Mouse (Mus musculus) monocyte, adult 5-6 weeks (primary cell): ENCODE measurements around the gene Tubg1. TPM values are rescaled to one million over a fixed set of nuclear protein-coding genes. Genes with fewer than 3 reads are reported as not detected.

ENCODE experiments used
- ATAC-seq: fragments of 153-309, 156-312 bp; replicated peaks from 2 replicates; pipeline ENCODE4 v1.8.0; 2017; ENCODE audit warnings: mild to moderate bottlenecking; ENCODE audit not compliant: low TSS enrichment, insufficient number of reproducible peaks, severe bottlenecking, poor library complexity, low FRiP score
- total RNA-seq: library from RNA; stranded (forward); fragments of 200-1000, 200-491, 200-594 nt; gene quantifications from 3 replicates; pipeline ENCODE4 v1.2.3, GENCODE M21; 2017

The Tubg1 gene
- 8.2 to 25.6 TPM (median 11.0 TPM) in 3 replicates for total RNA-seq

DNA sequence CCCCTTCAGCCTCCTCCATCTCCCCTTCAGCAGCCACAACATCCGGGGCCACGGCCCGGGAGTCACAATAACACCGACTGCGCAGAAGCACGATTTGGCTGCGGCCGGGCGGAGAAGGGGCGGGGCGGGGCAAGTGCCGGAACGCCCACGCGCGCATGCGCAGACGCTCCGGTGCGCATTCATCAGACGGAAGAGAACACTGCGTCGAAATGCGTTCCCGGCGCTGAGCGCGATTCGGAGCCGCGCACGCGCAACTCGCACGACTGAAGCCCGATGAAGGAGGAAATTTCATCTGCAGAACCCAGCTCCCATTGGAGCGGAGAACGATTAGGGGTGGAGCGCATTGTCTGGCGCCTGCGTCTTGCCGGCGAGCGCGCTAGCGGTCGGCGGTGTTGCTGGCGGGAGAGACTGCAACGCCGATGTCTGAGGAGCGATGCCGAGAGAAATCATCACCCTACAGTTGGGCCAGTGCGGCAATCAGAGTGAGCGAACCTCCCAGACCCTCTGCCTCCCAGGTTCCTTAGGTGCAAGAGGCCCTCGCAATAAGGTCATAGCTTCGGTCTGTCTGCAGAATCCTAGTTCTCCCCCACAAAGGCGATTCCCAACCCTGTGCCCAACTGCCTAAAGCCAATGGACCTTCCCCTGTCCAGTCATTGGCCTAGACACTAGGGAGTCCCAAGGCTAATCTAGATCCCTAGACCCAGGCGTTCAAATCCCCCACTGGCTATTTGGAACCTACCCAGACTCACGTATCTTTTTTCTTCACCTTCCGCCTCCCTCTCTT, at the start of gene Tubg1, which contains the start of gene Retreg3:
TSS of gene Tubg1 (plus strand) at position 178 of the 784 bp plus-strand sequence.
TSS of gene Retreg3 (minus strand) at position 133 of the 784 bp plus-strand sequence.
- peak; percentile 91 for ATAC-seq

DNA sequence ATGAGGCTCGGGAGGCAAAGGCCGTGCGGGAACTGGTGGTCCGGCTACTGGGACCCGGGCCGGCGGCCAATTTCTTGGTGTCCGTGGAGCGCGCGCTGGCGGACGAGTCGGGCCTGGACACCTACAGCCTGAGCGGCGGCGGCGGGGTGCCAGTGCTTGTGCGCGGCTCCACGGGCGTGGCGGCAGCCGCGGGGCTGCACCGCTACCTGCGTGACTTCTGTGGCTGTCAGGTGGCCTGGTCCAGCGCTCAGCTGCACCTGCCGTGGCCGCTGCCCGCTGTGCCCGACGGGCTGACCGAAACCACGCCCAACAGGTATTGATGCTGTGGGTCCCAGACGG, 49.6 kb upstream of the Tubg1 start:
- ATAC-seq = no peak

DNA sequence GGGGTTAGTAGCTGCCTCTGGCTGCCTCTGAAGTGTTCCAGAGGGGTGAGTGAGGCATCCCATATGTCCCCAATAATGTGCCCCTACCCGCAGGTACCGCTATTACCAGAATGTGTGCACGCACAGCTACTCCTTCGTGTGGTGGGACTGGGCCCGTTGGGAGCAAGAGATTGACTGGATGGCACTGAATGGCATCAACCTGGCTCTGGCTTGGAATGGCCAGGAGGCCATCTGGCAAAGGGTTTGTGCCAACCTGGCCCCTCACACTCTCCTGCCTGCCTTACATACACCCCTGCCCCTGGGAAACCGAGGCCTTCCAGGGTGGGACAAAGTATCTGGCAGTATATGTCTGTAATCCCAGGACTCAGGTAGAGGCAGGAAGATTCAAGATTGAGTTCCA, 48.8 kb upstream of the Tubg1 start:
- ATAC-seq = no peak

DNA sequence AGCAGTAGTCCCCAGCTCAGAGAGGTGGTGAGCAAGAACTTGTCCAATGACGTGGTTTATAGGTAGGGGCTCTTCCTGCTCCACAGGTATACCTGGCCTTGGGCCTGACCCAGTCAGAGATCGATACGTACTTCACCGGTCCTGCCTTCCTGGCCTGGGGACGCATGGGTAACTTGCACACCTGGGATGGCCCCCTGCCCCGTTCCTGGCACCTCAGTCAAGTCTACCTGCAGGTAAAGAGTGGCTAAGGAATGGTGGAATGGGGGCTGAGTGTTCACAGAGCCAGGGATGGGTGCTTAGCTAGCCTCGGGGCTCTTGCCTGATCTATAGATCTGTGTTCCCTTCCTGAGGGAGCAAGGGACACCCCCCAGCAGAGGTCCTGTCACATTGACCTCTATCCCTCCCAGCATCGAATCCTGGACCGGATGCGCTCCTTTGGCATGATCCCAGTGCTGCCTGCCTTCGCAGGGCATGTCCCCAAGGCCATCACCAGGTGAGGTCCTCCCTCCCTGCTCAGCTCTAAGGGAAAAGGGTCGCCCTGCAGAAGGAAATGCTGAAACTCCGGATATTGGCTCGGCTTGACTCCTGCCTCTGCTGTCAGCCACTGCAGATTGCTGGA, 47.8 kb upstream of the Tubg1 start:
- ATAC-seq = no peak

DNA sequence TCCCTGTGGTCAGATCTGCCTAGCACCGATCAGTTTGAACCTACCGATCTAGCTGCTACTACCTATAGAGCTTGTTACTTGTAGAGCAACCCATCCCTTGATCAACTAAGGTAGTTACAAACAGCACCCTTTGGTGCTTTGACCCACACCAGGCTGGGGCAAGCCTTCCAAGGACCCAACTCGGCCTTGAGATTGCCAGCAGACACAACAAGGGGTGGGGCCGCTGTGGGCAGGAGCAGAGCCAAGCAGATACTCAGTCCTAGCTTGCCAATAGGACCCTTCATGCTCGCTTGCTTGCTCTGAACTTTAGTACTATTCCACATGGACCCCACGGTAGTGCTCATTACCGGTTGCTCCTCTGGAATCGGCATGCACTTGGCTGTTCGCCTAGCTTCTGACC, 41.6 kb upstream of the Tubg1 start, which contains the start of gene Hsd17b1:
TSS of gene Hsd17b1 (plus strand) at position 291 of the 400 bp plus-strand sequence.
- no peak for ATAC-seq

DNA sequence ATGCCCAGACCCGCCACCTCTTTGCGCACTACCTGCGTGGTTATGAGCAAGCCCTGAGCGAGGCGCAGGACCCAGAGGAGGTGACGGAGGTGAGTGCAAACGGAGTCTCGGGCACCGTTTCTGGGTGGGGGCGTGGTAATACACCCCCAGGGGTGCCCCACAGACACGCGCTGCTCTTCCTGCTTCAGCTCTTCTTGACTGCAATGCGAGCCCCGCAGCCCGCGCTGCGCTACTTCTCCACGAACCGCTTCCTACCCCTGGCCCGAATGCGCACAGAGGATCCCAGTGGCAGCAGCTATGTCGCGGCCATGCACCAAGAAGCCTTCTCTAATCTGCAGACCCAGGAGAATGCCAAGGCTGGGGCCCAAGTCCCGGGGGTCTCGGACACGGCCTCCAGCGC, 40.0 kb upstream of the Tubg1 start:
- ATAC-seq = no peak

DNA sequence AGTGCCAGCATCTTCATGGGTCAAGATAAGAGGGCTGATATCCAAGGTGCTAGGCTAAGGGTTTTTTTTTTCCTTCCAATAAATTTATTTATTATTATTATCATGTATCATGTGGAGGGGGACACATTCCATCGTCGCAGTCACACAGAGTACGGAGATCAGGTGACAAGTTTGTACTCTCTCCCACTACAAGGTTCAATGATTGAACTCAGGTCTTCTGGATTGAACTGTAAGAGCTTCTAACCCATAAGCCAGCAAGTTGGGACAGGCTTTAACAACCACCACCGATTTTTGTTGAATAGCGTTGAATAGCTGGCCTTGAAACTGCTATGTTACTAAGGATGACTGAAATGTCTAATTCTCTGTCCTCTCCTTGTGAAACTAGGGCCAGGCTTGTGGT, 39.3 kb upstream of the Tubg1 start:
- ATAC-seq = no peak

DNA sequence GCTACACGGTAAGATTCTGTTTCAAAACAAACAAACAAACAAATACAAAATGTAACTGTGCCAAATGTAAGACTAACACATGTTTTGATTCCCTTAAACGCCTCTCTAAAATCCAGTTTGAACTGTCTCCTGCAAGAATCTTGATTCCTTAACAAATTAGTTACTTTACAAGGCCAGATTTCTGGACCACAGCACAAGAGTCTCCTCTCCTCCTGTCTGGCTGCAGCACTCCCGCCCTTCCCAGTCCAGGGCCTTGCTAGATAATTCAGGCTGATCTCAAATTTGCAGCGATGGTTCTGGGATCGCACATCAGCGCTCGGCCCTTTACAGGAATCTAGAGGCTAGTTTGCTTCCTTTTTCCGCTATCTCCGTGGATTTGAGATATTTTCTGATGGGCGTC, 38.1 kb upstream of the Tubg1 start:
- ATAC-seq = no peak

DNA sequence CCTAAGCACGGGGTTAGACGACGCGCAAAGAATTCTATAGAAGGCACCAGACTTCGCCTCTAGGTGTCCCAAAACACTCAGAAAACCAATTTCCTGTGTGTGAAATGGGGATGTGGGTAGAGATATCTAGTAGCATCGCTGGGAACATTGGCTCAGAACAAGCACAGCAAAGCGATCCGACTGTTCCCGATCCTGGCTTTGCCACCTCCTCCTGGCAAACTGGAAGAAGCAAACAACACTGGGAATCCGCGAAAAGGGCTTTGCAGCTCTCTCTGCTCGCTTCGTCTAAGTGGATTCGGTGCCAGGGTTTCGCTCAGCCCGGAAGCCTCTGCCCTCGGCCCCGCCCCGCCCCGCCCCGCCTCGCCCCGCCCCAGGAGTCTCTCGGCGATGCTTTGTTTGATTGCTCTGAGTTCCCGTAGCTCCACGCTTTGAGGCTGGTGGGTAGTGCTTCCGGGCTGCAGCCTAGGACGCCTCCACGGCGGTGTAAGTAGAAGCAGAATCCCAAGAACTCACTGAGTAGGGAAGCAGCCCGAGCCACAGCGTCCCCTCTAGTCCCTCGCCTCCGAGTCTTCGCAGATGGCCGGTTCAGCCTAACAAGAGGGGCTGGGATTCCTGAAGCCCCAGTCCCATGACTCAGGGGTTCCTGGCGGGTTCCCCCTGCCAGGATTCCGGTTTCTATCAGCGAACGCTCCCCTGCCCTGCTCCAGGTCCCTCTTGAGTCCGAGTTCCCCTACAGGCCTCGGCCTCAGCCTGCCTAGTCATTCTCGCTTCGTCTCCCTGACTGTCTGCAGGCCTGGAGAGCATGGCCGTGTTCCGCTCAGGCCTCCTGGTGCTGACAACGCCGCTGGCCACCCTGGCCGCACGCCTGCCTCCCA, 37.3 kb upstream of the Tubg1 start, which contains the start of gene Coasy:
TSS of gene Coasy (plus strand) at position 358 of the 875 bp plus-strand sequence.
- ATAC-seq = peak; percentile 66

DNA sequence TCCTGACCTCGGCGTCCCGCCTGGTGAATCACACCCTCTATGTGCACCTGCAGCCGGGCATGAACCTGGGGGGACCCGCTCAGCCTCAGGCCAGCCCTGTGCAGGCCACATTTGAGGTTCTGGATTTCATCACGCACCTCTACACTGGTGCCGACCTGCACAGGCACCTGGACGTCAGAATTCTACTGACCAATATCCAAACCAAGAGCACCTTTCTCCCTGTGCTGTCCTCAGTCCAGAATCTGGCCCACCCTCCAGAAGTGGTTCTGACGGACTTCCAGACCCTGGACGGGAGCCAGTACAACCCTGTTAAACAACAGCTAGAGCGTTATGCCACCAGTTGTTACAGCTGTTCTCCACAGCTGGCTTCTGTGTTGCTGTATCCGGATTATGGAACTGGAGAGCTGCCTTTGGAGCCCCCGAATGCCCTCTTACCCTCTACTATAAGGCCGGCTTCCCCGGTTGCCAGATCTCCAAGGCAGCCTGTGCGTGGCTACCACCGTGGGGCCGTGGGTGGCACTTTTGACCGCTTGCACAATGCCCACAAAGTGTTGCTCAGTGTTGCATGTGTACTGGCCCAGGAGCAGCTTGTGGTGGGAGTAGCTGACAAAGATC, 36.5 kb upstream of the Tubg1 start:
- ATAC-seq = no peak

DNA sequence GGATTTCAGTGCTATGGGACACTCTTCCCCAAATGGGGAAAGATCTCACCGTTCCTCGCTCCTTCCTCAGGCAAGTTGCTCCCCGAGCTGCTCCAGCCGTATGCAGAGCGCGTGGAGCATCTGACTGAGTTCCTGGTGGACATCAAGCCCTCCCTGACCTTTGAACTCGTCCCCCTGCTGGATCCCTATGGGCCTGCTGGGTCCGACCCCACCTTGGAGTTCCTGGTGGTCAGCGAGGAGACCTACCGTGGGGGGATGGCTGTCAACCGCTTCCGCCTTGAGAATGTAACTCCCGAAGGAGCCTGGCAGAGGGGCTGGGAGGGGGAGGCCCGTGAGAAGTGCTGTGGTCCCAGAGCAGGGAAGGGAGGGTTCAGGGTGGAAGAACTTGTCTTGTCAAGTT, 35.5 kb upstream of the Tubg1 start:
- no peak for ATAC-seq

DNA sequence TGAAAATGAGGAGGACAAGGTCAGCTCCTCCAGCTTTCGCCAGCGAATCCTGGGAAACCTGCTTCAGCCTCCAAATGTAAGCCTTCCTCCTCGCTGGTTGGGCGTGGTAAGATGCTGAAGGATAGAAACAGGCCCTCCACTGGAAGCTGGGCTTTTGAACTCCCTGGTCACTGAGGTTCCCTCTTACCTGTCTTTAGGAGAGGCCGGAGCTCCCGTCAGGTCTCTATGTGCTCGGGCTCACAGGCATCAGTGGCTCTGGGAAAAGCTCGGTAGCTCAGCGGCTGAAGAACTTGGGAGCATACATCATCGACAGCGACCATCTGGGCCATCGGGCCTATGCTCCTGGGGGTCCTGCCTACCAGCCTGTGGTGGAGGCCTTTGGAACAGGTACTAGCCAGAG, 34.9 kb upstream of the Tubg1 start:
- no peak for ATAC-seq

DNA sequence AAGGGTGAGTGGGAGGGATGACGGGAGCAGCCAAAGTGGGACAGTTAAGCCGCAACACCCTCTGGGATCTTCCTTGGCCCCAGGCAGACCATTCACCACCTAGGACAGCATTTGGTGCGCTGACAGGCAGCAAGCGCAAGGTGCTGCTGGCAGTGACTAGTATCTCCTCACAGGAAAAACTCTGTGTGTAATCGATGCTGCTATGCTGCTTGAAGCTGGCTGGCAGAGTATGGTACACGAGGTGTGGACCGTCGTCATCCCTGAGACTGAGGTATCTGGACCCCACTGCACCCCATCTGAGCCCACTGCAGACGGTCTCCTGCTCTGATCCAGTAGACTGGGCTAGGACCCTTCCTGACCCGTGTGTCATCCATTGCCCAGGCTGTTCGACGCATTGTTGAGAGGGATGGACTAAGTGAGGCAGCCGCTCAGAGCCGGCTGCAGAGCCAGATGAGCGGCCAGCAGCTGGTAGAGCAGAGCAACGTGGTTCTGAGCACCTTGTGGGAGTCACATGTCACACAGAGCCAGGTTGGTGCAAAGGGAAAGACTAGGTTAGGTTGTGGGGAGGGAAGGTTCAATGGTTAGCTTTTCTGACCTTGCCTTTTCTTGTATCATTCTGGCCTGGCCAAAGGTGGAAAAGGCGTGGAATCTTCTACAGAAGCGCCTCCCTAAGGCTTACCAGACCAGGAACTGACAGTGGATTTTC, 34.0 kb upstream of the Tubg1 start:
- no peak for ATAC-seq

DNA sequence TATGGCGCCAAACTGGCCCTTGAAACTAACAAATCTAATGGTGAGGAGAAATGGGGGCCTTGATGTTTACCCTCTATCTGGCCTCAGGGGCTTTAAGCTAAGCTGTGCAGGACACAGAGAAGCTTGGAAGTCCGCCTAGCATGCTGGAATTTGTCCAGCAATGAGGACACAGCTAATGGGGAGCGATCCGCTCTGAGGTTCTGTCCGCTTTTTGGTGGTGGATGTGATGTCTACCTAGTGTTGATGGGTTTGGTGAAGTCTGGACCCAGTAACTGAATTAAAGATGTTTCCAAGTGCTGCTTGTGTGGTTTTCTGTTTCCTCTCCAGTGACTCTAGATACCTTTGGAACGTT, 33.4 kb upstream of the Tubg1 start:
- ATAC-seq = no peak

DNA sequence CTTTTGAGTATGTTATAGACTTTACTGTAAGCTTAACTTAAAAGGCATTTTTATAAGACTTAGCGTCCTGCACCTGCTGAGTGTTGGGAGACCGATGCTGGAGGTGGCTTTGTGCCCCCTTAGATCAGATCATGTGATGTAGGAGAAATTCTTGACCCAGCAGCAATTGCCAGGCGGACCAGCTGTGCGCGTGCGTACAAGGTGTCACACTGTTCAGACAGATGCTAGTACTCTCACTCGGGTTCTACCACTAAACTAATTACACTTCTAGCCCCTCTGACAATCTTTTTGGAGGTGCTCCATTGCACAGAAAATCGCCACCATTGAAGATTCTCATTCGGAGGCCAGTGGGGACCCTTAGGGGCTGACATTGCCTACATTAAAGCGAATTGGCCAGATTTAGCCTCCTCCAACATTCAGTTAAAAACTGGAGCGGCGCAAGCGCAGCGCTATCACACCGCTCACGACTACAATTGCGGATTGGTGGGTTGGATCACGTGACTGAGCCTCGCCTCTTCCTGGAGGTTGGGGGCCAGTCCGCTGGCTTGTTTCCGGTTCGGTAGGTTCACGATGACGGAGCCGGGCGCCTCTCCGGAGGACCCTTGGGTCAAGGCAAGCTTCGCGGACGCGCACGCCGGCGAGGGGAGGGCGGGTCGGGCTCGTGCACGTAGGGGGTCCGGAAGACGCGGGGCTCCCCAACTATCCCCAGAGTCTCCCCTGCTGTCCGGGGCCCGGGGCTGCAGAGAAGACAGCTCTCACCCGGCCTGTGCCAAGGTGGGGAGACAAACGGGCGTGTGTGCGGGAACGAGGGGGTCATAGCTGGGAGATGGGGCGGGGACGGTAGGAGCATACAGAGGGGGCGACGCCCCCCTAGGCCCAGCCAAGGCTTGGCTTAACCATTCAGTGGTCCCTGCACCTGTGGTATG, 32.7 kb upstream of the Tubg1 start, which contains the start of gene Mlx:
TSS of gene Mlx (plus strand) at position 522 of the 926 bp plus-strand sequence.
- ATAC-seq = peak; percentile 77

DNA sequence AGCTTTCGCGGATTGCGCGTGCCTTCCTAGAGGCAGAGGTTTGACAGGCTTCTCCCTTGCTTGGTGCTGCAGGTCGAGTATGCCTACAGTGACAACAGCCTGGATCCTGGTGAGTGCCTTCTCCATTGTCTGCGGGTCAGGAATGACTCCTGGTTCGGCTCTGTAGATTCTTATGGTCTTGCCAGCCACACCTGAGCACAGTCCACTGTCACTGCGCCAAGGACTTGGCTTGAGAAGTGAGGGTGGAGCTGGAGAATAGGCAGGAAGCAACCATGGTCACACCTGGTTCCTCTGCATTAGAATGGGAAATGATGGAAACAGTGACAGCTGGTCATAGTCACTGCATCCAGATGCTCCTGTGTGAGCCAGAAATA, 32.1 kb upstream of the Tubg1 start:
- no peak for ATAC-seq

DNA sequence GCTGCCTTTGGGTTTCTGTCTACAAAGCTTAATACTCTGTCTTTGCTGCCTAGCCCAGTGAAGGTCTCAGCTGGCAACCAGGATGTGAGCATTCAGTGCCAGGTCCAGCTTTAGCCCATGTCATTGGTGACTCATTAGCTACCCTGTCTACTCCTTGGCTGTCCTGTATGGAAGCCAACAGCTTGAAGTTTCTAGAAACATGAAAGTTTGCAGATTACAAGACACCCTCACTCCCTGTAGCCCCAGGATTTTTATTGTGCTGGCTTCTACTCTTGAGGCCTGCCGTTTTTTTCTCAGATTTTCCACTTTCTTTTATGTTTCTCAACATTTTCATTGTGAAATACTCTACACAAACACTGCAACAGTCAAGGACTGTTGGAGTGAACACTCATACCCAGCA, 29.8 kb upstream of the Tubg1 start:
- ATAC-seq = no peak
